Mouse (Mus musculus) testis, adult 2 months (tissue): Measurements from ENCODE around the gene Adcy1. TPM values are rescaled to one million over a fixed set of nuclear protein-coding genes. Genes with fewer than 3 reads are reported as not detected.

ENCODE experiments used
- H3K27ac ChIP-seq: fragments of 200-500 bp; 2 replicates; pipeline ENCODE4 v1.5.1; 2012; ENCODE audit warnings: low read depth, low read length; ENCODE audit not compliant: control insufficient read depth, insufficient read depth
- H3K27me3 ChIP-seq: fragments of 200-500 bp; 2 replicates; pipeline ENCODE4 v1.6.1; 2012; ENCODE audit warnings: mild to moderate bottlenecking, low read length, moderate library complexity; ENCODE audit not compliant: control insufficient read depth, insufficient read depth
- H3K36me3 ChIP-seq: fragments of 200-500 bp; 2 replicates; pipeline ENCODE4 v1.6.1; 2012; ENCODE audit warnings: mild to moderate bottlenecking, low read length; ENCODE audit not compliant: control insufficient read depth, insufficient read depth
- H3K4me1 ChIP-seq: fragments of 200-500 bp; 2 replicates; pipeline ENCODE4 v1.6.1; 2012; ENCODE audit warnings: low read length; ENCODE audit not compliant: control insufficient read depth, insufficient read depth
- H3K4me3 ChIP-seq: fragments of 200-500 bp; 2 replicates; pipeline ENCODE4 v1.5.1; 2012; ENCODE audit warnings: low read depth, mild to moderate bottlenecking, low read length, moderate library complexity, mixed read lengths; ENCODE audit not compliant: control insufficient read depth
- CTCF ChIP-seq: fragments of 200-500 bp; IDR thresholded peaks from 2 replicates; pipeline ENCODE4 v1.5.1; 2012; ENCODE audit warnings: low read depth, mild to moderate bottlenecking, inconsistent platforms, low read length, moderate library complexity; ENCODE audit not compliant: control insufficient read depth, insufficient read depth, insufficient replicate concordance
- POLR2A ChIP-seq: fragments of 200-500 bp; IDR thresholded peaks from 2 replicates; pipeline ENCODE4 v1.6.1; 2012; ENCODE audit warnings: low read depth, mild to moderate bottlenecking, inconsistent platforms, low read length, moderate library complexity; ENCODE audit not compliant: control insufficient read depth
- polyA plus RNA-seq: library from polyadenylated mRNA; depleted of rRNA; stranded (reverse); fragments of >200 nt; gene quantifications from 2 replicates; pipeline ENCODE4 v1.2.3, GENCODE M21; 2012

Adcy1 gene
- polyA plus RNA-seq, 1 experiment, result 0.47 TPM

DNA sequence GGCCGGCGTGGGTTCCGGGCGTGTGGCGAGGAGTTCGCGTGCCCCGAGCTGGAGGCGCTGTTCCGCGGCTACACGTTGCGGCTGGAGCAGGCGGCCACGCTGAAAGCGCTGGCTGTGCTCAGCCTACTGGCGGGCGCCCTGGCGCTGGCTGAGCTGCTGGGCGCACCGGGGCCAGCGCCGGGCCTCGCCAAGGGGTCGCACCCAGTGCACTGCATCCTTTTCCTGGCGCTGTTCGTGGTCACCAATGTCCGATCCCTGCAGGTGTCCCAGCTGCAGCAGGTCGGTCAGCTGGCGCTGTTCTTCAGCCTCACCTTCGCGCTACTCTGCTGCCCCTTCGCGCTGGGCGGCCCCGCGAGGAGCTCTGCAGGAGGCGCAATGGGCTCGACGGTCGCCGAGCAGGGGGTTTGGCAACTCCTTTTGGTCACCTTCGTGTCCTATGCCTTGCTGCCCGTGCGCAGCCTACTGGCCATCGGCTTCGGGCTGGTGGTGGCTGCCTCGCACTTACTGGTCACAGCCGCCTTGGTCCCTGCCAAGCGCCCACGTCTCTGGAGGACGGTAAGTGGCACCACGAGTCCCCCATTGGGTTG lies 485 bp downstream of the Adcy1 start:
- TF ChIP-seq POLR2A, result no peak
- no peak for TF ChIP-seq CTCF
- H3K27me3 ChIP-seq, result no peaks in the 10 kb centered on the region

DNA sequence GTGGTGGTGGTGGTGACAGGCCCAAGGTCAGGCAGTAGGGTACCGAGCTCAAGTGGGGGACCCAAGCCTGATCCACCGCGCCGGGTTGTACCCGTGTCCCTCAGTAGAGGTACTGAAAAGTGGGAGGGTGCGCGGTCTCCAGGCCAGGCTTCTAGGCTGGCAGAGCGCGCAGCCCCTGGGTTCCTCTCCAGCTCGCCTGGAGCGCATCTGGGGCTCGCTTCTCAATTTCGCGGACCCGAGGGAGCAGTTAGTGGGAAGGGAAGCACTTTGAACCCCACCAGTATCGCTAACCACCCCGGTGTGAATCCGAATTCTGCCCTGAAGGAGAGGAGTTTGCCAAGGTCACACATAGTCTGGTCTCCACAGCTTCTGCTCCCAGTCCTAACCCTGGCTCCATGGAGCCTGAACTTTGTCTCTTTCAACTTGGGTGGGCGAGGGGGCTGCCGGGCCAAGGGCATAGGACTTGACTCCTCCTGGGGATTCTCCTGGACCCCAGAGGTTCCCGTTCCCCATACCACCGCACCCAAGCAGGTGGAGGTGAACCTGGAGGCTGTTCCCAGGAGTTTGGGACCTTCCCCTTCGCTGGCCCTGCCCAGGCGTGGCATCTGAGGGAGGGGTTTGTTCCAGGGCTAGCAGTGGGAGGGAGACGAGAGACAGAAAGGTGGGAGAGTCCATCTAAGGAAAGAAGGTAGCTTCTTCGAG lies 1.3 kb downstream of the Adcy1 start:
- TF ChIP-seq CTCF (no peak), POLR2A (no peak)

More for the DNA sequence above, 485 bp downstream of the Adcy1 start:
- Histone ChIP-seq H3K36me3 (no peaks in the 10 kb centered on the region), H3K27ac (no peak overlapping the region), H3K4me1 (peaks cover 11% of the 10 kb centered on the region), H3K4me3 (peak overlapping the region; percentile 16)

DNA sequence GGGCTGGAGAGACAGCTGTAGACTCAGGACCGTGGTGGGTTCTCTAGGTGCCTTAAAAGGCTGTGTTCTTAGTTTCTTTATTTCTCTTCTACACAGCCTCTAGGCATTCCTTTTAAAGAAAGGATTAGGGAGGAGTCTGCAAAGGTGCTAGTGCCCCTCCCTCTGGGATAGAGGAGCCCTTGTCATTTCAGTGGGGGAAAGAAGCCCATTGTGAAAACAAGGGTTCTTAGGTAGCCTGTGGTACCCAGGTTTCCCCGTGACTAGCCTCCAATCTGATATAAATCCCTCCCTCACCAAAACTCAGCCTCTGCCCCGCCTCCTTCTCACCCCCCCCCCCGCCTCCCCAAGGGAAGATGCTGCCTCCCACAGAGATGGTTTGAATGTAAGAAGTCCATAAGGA lies 2.1 kb downstream of the Adcy1 start:
- H3K36me3 ChIP-seq, result no peaks in the 10 kb centered on the region
- TF ChIP-seq POLR2A (no peak), CTCF (no peak)
- no peaks in the 10 kb centered on the region for H3K27me3 ChIP-seq
- H3K4me1 ChIP-seq, result peaks cover 11% of the 10 kb centered on the region
- no peak overlapping the region for H3K27ac ChIP-seq
- no peak overlapping the region for H3K4me3 ChIP-seq

More for the DNA sequence above, 1.3 kb downstream of the Adcy1 start:
- Histone ChIP-seq H3K27me3 (no peaks in the 10 kb centered on the region), H3K36me3 (no peaks in the 10 kb centered on the region), H3K4me3 (no peak overlapping the region), H3K4me1 (peaks cover 11% of the 10 kb centered on the region), H3K27ac (no peak overlapping the region)

DNA sequence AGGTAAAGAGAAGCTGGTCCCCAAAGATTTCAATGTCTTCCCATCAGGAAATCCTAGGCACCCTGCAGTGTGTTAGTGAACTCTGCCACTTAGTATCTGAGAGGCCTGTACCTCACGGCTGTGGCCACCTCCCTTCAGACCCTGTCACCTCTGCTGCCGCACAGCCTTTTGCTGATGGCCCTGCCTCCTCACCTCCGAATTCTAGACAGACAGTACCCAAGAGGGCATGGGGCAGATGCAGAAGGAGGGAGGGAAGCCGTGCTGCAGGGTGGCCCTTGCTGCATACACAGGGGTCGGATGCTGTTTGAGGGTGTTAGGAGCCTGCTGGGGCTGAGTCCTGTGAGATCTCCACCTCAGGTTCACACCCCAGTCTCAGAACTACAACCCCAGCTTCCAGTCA lies 2.6 kb downstream of the Adcy1 start:
- Histone ChIP-seq H3K4me3 (no peak overlapping the region), H3K27me3 (no peaks in the 10 kb centered on the region)

DNA sequence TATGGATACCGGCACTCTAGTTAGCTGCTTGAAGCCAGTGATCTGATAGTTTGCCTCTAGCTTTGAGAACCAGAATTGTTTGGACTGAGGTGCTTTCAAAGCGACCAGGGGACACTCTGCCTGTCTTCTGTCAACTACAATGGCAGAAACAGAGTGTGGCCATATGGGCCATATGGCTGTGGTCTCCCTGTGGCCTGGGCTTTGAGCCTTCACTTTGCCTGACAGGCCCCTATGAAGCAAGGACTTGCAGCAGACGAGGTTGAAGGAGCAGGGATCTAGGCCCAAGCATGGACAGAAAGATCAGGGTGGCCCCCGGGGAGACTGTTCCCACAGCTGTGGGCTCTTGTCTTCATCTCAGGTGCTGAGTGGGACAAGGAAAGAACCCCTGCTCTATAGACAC lies 4.0 kb downstream of the Adcy1 start:
- Histone ChIP-seq H3K27ac (no peak overlapping the region), H3K4me1 (peaks cover 11% of the 10 kb centered on the region), H3K4me3 (no peak overlapping the region), H3K36me3 (no peaks in the 10 kb centered on the region), H3K27me3 (no peaks in the 10 kb centered on the region)
- TF ChIP-seq POLR2A (no peak), CTCF (no peak)

More for the DNA sequence above, 2.6 kb downstream of the Adcy1 start:
- peaks cover 11% of the 10 kb centered on the region for H3K4me1 ChIP-seq
- no peak for TF ChIP-seq POLR2A
- TF ChIP-seq CTCF, result no peak
- H3K27ac ChIP-seq, result no peak overlapping the region
- H3K36me3 ChIP-seq, result no peaks in the 10 kb centered on the region

DNA sequence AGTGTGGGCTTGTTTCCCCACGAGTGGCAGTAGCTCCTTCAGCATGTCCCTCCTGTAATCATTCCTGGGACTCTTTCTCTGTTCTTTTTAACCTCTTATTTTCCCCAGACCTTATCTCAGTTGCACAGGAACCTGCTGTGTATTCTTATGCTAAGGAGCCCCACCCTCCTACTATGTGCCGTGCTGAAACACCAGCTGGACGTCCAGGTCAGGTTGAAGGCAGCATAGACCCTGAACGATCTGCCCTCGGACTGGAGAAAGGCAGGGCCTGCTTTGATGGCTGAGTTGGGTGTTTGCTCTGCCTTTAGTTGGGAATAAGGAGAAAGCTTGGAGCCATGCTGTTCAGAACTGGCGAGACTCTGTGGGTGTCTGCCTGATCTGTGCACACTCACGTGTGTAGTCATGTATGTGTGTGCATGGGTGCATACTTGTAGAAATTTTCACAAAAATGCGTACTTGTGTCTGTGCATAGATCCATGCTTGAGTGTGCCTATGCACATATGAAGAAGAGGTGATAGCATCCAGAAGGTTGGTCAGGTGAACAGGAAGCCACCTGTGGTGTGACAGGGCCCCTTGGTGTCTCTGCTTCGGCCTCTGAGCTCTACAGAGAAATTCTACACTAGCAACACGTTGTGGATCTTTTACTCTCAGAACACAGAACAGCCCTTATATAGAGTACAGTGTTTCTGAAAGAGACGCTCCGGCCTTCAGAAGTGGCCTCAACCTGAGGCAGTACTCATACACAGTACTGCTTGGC lies 5.4 kb downstream of the Adcy1 start:
- no peak overlapping the region for H3K27ac ChIP-seq
- H3K27me3 ChIP-seq, result no peaks in the 10 kb centered on the region
- no peak for TF ChIP-seq CTCF
- no peak for TF ChIP-seq POLR2A

DNA sequence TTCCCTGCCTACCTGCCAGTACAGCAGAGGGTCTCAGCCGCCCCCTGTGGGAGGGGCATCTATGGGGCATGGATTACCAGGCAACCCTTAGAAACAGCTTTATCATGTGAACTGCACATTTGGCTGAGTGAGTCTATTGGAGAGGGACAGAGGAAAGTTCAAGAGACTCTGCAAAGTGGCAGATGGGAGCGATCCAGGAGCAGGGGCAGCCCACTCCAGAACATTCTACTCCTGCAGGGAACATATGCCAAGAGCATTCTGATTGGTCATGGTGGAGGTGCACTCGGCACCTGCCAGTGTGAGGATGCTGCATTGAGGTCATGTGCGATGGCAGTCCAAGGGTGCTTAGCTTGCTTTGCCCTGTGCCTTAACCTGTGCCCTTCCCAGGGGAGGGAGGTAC lies 6.5 kb downstream of the Adcy1 start:
- no peak overlapping the region for H3K4me3 ChIP-seq
- no peak overlapping the region for H3K27ac ChIP-seq
- H3K36me3 ChIP-seq, result no peaks in the 10 kb centered on the region
- TF ChIP-seq CTCF, result no peak
- TF ChIP-seq POLR2A, result no peak
- no peaks in the 10 kb centered on the region for H3K4me1 ChIP-seq
- no peaks in the 10 kb centered on the region for H3K27me3 ChIP-seq

More for the DNA sequence above, 5.4 kb downstream of the Adcy1 start:
- no peaks in the 10 kb centered on the region for H3K36me3 ChIP-seq
- no peak overlapping the region for H3K4me3 ChIP-seq
- peaks cover 6% of the 10 kb centered on the region for H3K4me1 ChIP-seq
